Mouse (Mus musculus): ENCODE measurements around the gene Smox. TPM values are rescaled to one million over a fixed set of nuclear protein-coding genes. Genes with fewer than 3 reads are reported as not detected.
"Not testable (repeated sequence)": the region's sequence is repeated elsewhere in the genome, so short reads cannot be mapped to it uniquely, and the experiment has no call there.

The Smox gene
- 4.6 and 5.7 TPM in 2 replicates for total RNA-seq (2015)
- total RNA-seq (2017) = 7.8 and 8.7 TPM in 2 replicates

DNA sequence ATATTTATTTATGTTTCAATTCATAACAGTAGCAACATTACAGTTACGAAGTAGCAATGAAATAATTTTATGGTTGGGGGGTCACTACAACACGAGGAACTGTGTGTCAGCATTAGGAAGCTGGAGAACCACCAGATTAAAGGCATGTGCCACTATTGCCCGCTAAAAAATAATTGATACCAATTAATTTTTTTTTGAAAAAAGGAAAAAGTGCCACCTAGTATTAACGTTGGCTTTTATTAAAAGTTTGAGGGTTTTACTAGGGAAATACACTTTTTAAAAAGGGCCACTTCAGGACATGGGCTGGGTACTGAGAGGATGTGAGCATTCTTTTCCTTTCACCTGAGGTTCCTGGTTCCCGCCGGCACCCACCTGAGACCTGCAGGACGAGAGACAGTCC is at the start of gene Smox:
Smox (plus strand) TSS at position 301 of the 400 bp plus-strand sequence.
- ATAC-seq (replicated peaks; ENCODE audit: poor library complexity) = no peak

DNA sequence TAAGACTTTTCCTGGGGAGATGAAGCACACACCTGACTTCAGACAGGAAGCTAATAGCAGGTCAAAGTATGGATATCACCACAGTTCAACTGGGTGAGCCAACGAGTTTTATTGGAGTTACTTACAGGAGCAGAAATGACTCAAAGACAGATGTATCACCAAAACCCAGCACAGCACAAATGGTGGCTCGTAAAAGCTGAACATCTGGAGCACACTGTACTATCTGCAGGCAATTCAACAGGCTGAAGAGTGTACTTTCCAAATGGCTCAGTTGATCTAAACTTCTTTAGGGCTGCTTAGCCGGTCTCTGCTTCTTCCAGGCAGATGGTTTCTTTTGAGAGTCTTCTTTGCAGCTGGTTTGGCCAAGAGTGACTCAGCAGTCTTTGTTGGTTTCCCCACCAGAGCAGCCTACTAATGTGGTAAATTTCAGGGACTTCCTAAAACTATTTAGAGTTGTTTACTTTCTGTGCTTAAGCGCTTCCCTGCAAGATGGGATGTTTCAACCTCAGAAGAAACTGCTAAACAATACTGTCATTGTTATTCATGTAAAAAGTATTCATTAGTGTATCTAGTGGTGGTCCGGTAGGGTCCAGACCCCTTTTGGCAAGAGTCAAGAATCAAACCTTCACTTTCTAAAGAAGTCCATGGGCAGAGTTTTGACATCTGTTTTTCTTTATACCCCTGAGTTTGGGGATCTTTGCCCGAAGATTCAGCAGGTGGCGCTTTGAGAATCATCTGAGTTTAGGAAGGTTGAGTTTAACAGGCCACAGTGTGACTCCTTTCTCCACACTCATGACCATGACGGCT is 48.0 kb upstream of the Smox start:
- ATAC-seq (replicated peaks; ENCODE audit: poor library complexity) = no peak; the same call in 1 of the 2 replicates

DNA sequence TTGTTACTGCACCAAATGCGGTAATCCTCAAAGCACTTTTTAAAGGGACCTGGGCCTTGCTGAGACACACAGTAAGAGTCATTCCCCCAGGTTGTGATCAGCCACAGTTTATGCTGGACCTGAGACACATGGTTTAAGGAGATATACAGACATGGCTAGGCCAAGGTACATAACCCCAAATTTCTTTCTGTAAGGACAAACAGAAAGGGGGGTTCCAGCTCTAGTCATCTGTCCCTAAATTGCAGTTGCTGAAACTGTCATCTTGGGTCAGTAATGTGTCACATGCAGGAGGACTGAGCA is 47.5 kb upstream of the Smox start:
- ATAC-seq (replicated peaks; ENCODE audit: poor library complexity) = no peak

DNA sequence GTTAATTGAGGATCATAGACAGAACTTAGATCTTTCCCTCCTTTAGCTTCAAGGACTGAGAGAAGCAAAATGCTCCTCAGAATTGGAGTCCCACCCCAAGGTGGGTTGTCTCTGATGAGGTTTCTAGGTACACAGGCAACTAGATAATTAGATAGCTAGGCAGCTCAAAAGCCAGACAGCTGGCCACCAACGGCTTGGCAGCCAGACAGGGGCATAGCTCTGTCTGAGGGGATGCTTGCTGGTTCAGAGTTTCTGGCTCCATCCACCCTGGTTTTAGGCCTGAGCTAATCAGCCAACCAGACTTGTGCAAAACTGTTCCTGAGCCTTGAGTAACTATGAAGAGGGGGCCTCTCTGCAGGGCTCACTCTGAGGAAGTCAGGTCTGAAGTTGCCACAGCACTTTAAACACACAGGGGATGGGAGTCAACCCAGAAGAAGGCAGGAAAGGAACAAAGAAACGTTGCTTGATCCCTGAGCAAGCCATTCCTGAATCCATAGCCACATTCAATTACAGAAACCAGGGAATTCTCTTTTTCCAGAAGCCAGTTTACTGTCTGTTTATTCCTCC is 44.8 kb upstream of the Smox start:
- ATAC-seq (replicated peaks; ENCODE audit: poor library complexity) = peak; percentile 55

DNA sequence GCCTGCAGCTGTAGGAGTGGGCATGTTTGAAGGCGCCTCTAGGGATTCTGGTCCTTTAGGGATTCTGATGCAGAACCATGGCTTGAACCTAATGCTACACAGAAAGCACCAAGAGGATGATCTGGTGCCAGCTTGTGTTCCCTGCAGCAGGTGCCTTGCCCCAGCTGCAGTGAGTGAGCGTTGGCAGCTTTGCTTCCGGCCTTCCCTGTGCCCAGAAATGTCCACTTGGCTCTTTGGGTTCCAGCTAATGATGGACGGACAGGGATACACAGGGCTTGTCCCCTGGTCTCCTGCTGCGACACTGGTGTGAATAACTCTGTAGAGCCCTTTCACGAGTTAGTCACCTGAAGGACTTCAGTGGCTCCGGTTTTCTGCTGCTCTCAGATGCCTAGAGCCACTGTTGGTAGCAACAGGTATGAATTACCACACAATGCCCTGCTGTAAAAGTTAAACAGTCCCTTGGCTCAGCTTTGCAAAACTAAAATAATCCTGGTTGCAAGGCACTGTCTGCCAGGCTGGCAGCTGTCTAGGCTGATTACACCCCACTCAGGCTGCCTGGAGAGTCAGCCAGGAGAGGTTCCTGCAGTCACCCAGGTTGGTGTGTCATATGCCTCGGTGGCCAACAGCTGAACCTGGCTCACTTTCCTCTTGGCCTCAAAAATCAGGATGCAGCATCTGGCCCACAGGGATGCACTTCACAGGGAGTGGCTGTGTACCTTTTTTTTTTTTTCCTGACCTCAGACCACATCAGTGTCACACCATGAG is 43.5 kb upstream of the Smox start:
- ATAC-seq (replicated peaks; ENCODE audit: poor library complexity) = peak; percentile 61

DNA sequence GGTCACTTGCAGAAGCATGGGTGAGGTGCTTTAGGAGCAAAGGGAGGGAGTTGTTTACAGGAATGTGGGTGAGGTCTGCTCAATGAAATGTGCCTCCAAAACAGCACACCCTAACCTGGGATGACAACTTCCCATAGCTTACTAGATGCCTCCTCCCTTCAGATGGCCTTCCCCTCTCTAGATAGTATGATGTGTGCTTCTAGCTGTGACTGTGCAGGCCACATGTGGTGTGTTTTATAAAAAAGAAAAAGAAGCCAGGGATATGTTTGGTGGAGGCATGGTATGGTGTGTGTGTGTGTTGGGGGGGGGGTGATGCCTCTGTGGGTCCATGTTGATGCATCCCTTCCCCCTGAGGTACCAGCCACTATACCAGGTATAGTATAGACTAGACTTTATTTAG is 42.9 kb upstream of the Smox start:
- ATAC-seq (replicated peaks; ENCODE audit: poor library complexity) = peak; percentile 12

DNA sequence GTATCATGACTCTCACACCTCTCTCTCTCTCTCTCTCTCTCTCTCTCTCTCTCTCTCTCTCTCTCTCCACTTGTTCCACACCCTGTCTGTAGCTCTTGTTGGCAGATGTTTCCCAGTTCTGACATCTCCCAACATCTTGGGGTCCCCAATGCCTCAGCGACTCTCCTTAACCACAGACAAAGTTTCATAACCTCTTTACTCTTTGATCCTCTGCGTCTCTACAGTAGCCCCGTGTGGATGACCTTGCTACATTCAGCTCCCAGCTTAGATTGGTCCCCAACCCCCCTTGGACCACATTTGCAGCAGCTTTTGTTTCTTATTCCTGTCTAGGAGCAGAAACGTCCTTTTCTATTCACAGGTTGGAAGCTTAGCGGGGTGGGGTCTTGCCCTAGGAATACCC is 41.6 kb upstream of the Smox start:
- ATAC-seq (replicated peaks; ENCODE audit: poor library complexity) = peak; percentile 43

DNA sequence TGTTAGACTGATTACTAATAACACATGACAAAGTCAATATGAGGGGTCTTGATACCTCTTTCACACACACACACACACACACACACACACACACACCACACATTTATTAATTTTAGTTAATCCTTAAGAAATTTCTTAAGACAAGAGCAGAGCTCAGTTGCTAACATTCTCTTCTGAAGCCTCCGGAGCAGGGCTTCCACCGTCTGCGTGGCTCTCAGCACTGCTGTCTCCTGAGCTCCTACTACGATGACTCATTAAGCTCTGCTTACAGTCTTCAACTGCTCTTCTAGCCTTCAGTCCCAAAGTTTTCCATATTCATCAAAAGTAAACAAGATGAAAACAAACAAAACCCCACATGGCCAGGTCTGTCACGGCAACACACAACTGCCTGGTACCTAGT is 40.8 kb upstream of the Smox start:
- no peak for ATAC-seq (replicated peaks; ENCODE audit: poor library complexity)

DNA sequence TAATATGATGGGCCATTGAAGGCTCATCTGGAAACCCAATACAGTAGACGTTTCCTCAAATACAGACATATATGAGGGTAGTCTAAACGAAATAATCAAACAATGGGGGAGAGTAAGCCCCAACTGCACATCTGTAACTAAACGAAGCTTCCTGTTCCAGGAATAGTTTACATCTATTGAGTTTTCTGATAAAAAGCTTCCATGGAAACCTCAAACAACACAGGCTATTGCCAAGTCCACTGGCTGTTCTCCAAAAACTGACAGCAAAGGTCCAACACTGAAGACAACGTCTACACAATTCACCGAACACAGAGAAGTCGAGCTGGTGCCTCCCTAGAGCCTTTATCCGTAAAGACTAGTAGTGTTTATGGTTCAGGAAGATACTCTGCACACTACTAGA is 33.6 kb upstream of the Smox start:
- ATAC-seq (replicated peaks; ENCODE audit: poor library complexity) = no peak

DNA sequence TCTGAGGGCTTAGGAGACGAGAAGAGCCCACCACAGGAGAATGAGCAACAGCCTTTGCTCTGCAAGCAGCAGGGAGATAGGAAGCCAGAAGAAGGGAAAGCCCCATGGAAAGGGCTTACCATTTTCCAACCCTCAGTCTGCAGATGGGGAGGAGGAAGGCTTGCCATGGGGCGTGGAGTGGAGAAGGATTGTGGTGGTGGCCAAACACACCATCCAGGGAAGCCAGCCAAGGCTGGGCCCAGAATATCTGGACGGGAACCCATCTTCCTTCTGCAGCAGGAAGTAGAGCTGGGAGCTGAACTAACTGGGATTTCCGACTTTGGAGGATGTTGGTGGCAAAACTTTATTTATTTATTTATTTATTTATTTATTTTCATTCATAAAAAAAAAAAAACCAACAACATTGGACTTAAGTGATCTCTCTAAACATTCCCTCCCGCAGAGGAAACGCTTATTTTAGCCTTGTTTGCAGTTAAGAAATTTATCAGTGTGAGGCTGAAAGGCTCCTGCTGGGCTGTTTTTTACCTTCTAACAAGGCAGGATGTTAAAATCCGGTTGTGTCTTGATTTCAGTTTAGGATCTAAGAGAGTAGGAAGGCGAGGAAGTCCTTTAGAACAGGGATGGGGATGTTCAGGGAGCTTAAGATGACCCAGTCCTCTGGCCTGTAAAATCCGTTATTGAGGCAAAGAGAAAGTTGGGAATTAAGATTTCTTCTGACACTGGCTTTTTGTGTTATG is 30.2 kb upstream of the Smox start:
- no peak for ATAC-seq (replicated peaks; ENCODE audit: poor library complexity)

DNA sequence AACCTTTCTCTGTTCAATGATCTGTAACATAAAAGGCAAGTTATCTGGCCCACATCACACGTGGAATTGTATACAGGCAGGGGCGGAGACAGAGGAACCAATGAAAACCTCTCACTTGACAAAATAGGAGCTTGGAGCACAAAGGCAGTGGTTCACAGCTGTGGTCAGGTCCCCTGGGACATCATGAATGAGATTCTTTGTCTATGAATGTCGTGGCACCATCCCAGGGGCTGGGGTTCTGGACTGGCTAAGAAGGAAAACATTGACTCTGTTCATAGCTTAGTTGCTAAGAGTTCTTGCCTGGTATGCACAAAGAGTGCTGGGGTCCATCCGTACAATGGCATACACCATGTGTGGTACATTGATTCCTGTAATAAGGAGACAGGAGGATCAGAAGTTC is 28.3 kb upstream of the Smox start:
- no peak for ATAC-seq (replicated peaks; ENCODE audit: poor library complexity)

DNA sequence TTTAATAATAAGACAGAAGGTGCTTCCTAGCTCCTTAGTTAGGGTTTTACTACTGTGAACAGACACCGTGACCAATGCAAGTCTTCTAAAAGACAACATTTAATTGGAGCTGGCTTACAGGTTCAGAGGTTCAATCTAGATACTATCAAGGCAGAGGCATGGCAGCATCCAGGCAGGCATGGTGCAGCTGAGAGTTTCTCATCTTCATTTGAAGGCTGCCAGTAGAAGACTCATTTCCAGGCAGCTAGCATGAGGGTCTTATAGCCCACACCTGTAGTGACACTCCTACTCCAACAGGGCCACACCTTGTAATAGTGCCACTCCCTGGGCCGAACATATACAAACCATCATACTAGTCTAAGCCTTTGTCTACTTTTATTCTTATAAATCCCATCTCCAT is 27.1 kb upstream of the Smox start:
- no peak for ATAC-seq (replicated peaks; ENCODE audit: poor library complexity)

DNA sequence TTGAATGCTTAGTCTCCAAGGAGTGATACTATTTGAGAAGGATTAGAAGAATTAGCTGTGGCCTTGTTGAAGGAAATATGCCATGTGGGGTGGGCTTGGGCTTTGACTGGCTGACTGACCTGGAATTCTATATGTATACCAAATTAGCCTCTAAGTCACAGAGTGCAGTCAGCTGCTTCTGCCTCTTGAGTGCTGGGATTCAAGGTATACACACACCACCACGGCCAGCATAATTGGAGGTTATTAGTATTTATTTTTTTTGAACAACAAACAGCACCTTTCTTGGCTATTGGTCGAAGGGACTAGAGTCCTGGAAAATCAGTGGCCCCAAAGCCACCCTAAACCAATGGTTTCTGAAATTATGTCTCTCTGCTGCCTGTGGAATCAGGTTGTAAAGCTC is 24.6 kb upstream of the Smox start:
- no peak for ATAC-seq (replicated peaks; ENCODE audit: poor library complexity)

DNA sequence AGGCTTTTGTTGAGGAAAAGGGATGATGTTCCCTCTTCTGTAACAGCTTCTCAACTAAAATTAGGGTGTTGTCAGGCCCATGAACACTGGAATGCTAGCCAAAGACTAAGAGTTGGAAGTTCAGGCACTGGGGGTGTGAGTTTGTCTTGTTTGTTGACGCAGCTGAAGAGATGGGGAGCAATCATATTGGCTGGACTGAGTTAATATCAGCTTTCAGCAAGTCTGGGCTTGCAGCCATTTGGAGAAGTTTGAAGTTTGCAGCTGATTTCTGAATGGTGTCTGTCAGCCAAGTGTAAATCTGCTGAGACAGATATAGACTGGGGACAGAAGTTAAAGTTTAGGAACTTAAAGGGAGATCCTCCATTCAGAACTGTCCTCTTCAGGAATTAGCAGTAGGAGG is 21.4 kb upstream of the Smox start:
- ATAC-seq (replicated peaks; ENCODE audit: poor library complexity) = peak; percentile 83

DNA sequence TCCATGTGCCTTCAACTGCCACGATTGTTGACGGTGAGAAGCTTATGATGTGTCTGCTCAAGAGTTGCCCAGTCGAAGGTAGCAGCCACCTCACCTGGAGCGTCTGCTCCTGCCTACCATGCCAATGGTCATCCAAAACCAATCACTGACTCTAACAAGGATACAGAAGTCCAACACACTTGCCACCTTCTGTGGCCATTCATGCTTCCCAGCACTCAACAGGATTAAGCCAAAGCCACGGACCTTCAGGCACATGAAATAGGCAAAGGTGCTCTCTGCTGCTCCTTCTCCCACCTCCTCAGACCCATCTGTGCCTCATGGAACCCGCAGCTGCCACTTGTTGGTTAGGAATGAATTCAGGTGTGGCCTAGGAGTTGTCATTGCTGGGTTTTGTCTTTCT is 17.5 kb upstream of the Smox start:
- no peak for ATAC-seq (replicated peaks; ENCODE audit: poor library complexity)

DNA sequence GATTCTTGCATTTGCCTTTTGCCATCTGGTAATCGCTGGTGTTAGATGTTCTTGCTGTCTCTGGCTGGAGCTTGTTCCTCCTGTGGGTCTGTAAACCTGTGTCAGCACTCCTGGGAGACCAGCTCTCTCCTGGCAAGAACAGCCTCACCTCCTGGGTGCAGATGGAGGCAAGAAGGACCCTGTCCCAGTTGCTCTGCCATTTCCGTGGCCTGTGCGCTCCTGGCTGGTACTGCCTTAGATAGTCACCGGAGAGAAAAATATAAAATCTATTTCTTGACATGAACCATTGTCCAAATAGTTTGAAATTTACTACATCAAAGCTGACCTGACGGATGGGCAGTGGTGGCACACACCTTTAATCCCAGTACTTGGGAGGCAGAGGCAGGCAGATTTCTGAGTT is 14.2 kb upstream of the Smox start:
- ATAC-seq (replicated peaks; ENCODE audit: poor library complexity) = not testable (repeated sequence)

DNA sequence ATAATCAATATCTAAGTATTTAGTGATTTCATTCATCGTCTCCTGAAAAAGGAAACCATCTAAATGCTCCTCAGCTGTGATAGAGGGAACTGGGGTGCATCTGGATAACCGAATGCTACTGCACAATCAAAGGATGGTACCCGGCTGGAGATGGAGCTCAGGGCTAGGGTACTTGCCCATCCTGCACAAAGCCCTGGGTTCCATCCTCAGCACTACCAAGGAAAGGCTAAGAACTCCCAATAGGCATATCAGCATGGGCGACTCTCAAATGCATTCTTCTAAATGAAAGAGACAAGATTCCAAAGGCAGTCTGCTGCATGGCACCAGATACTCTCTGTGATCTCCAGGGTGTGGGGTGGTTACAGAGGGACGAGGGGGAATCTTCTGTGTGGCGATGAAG is 13.4 kb upstream of the Smox start:
- no peak for ATAC-seq (replicated peaks; ENCODE audit: poor library complexity)

DNA sequence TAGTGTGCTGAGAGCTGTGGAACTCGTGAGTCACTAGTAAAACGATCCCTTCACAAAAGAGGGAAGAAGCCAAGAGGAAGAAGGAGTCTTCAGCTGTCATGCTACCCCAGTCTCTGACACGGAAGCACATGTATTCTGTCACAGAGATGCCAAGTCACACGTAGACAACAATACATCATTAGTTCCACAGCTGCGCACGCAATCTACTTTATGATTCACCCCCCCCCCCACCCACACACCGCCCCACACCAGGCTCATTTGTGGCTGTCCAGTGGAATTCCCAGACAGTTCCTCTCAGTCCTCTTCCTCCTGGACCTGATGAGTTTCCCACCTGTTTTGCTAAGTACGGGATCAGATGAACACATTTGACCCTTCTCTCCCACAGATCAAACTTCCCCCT is 12.9 kb upstream of the Smox start:
- ATAC-seq (replicated peaks; ENCODE audit: poor library complexity) = no peak; the same call in 1 of the 2 replicates

DNA sequence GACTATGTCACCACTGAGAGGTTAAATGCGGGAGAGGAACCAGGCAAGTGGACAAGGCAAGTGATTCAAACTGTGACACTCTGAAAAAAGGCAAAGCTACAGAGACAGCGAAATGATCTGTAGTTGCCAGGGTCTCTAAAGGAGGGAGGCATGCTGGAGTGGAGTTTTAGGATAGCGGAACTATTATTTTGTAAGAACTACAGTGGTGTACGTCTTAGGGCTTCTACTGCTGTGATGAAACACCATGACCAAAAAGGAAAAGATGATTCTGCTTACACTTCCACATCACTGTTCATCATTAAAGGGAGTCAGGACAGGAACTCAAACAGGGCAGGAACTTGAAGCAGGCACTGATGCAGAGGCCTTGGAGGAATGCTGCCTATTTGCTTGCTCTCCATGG is 12.4 kb upstream of the Smox start:
- ATAC-seq (replicated peaks; ENCODE audit: poor library complexity) = peak; percentile 23; the same call in 1 of the 2 replicates

DNA sequence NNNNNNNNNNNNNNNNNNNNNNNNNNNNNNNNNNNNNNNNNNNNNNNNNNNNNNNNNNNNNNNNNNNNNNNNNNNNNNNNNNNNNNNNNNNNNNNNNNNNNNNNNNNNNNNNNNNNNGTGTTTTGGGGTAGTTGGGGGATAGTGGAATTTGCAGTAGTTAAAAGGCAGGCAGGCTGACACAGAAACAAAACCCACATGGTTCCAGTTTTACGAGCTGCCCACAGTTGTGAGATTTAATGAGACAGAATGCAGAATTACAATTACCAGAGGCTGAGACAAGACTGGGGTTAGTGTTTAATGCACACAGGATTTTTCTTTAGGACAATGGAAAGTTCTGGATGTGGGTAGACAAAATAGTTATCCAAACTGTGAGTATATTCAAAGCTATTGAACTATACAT is 9.6 kb upstream of the Smox start:
- ATAC-seq (replicated peaks; ENCODE audit: poor library complexity) = no peak

DNA sequence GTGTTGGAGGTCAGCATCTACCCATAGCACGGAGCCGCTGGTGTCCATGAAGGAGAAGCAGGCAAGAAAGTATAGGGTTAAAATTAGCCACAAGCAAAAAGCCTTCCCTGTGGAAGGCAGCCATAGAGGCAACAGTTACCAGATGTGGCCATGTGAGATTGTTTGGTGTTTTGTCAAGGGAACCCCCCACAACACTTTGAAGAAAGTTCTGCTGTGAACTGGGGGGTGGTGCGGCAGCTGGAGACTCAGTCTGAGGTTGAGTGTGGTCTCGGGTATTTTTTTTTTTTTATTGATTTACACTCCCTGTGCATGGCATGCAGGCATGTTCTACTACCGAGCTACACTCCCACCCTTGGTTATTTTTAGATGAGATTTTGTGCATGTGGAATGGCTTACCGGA is 8.8 kb upstream of the Smox start:
- no peak for ATAC-seq (replicated peaks; ENCODE audit: poor library complexity)

DNA sequence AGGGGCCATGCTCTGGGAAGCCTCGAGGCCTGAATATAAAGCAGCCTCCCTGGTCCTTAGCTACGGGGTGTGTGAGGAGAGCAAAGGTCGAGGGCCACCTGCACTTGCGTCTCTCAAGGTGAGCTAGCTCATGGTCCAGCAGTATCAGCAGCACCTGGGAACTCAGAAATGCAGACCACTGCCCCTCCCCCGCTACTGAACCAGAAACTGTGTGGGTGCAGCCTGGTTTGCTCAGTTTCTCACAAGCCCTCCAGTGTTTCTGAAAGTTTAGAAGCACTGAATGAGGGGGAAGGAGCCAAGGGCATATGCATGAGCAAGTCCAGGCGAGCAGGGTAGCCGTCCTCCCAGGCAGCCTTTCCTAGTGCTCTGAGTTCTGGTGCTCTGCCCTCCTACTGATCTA is 7.7 kb upstream of the Smox start:
- ATAC-seq (replicated peaks; ENCODE audit: poor library complexity) = no peak
